10 mouse cellular contexts compared by ENCODE assay signal in genomic region chr5:140061296-140061879, GRCm38 (mm10).
DNase-seq lines count a peak whose midpoint lies in the region; ATAC-seq and TF ChIP-seq lines count a peak whose summit lies in the region.
"Had no signal": no experiment of that assay in that cellular context is flagged by ENCODE, and none has a peak within 500 bp of the region (broad histone marks: within the 10 kb centered on the region; RNA-seq: fewer than 3 reads in every experiment).

No protein-coding gene starts in this region.

- TF ChIP-seq EP300 in liver, postnatal 0 days (IDR thresholded peaks at IDR 0.05; ENCODE audit: low read depth): no peak

- no peaks in the 10 kb centered on the region for H3K36me3 ChIP-seq in kidney, embryonic 16.5 days (ENCODE audit: insufficient read depth, low read length)
- H3K36me3 ChIP-seq in embryonic facial prominence, embryonic 10.5 days (replicated peaks): peaks cover 31% of the 10 kb centered on the region
- no peaks in the 10 kb centered on the region for H3K36me3 ChIP-seq in stomach, embryonic 16.5 days (ENCODE audit: control insufficient read depth, insufficient read depth, low read length)
- H3K36me3 ChIP-seq in liver, postnatal 0 days (replicated peaks; ENCODE audit: insufficient read depth, low read length): peaks cover 4% of the 10 kb centered on the region; the same call in 1 of the 2 replicates

- no peaks in the 10 kb centered on the region for H3K9me3 ChIP-seq in kidney, embryonic 16.5 days (ENCODE audit: low read length)
- H3K9me3 ChIP-seq in embryonic facial prominence, embryonic 10.5 days: no peaks in the 10 kb centered on the region
- no peaks in the 10 kb centered on the region for H3K9me3 ChIP-seq in stomach, embryonic 16.5 days (replicated peaks; ENCODE audit: control insufficient read depth, low read length)
- H3K9me3 ChIP-seq in liver, postnatal 0 days (ENCODE audit: low read length): no peaks in the 10 kb centered on the region
- H3K9me3 ChIP-seq: heart, embryonic 13.5 days; neural tube, embryonic 12.5 days had no signal

- H3K4me3 ChIP-seq in kidney, embryonic 16.5 days (ENCODE audit: low read length): no peak overlapping the region
- no peak overlapping the region for H3K4me3 ChIP-seq in embryonic facial prominence, embryonic 10.5 days
- no peak overlapping the region for H3K4me3 ChIP-seq in stomach, embryonic 16.5 days (replicated peaks; ENCODE audit: low read length)
- H3K4me3 ChIP-seq in liver, postnatal 0 days (ENCODE audit: low read depth, low read length): no peak overlapping the region
- H3K4me3 ChIP-seq: heart, embryonic 13.5 days; neural tube, embryonic 12.5 days had no signal

- no peaks in the 10 kb centered on the region for H3K27me3 ChIP-seq in kidney, embryonic 16.5 days (ENCODE audit: insufficient read depth, low read length)
- no peaks in the 10 kb centered on the region for H3K27me3 ChIP-seq in embryonic facial prominence, embryonic 10.5 days (replicated peaks; ENCODE audit: low read depth, poor library complexity, severe bottlenecking)
- no peaks in the 10 kb centered on the region for H3K27me3 ChIP-seq in stomach, embryonic 16.5 days (ENCODE audit: control insufficient read depth, insufficient read depth, low read length)
- no peaks in the 10 kb centered on the region for H3K27me3 ChIP-seq in liver, postnatal 0 days (ENCODE audit: insufficient read depth, low read length)
- H3K27me3 ChIP-seq: heart, embryonic 13.5 days; neural tube, embryonic 12.5 days had no signal

- TF ChIP-seq CTCF in liver, postnatal 0 days (IDR thresholded peaks at IDR 0.05; ENCODE audit: low read depth): no peak

- no peak for DNase-seq in kidney, postnatal 25 days
- DNase-seq in embryonic facial prominence, embryonic 10.5 days (ENCODE audit: low spot score): peak; percentile 42
- DNase-seq in frontal cortex, postnatal 14 days (ENCODE audit: low spot score in 2 of 2): peak; percentile 55 to 65
- peak; percentile 28 to 86 for DNase-seq in left cerebral cortex, adult 8-10 months (ENCODE audit: low spot score in 2 of 2)
- DNase-seq in spleen, adult 18-20 months: no peak
- DNase-seq in liver, postnatal 0 days: no peak

- peak overlapping the region; percentile 31 for H3K27ac ChIP-seq in kidney, embryonic 16.5 days (ENCODE audit: low read length)
- no peak overlapping the region; the same call in 1 of the 2 replicates for H3K27ac ChIP-seq in embryonic facial prominence, embryonic 10.5 days (replicated peaks)
- H3K27ac ChIP-seq in stomach, embryonic 16.5 days (ENCODE audit: low read length): peak overlapping the region; percentile 31; the same call in 1 of the 2 replicates
- no peak overlapping the region for H3K27ac ChIP-seq in liver, postnatal 0 days (ENCODE audit: low read depth)
- H3K27ac ChIP-seq: heart, embryonic 13.5 days; neural tube, embryonic 12.5 days had no signal

- 42% methylated on average over 6 of the region's 6 CpGs for WGBS in kidney, embryonic 16.5 days
- WGBS in embryonic facial prominence, embryonic 10.5 days: 75% methylated on average over 6 of the region's 6 CpGs
- 33% methylated on average over 6 of the region's 6 CpGs for WGBS in stomach, embryonic 16.5 days
- WGBS in liver, postnatal 0 days (ENCODE audit: insufficient replicate concordance): 80% methylated on average over 6 of the region's 6 CpGs

- H3K4me1 ChIP-seq in kidney, embryonic 16.5 days (ENCODE audit: insufficient read depth, low read length): peaks cover 12% of the 10 kb centered on the region
- peaks cover 12% of the 10 kb centered on the region for H3K4me1 ChIP-seq in embryonic facial prominence, embryonic 10.5 days
- peaks cover 11% of the 10 kb centered on the region; the same call in 1 of the 2 replicates for H3K4me1 ChIP-seq in stomach, embryonic 16.5 days (ENCODE audit: control insufficient read depth, insufficient read depth, low read length)
- no peaks in the 10 kb centered on the region for H3K4me1 ChIP-seq in liver, postnatal 0 days (ENCODE audit: insufficient read depth)

- no peak overlapping the region for H3K9ac ChIP-seq in kidney, embryonic 16.5 days (replicated peaks; ENCODE audit: low read length)
- no peak overlapping the region for H3K9ac ChIP-seq in stomach, embryonic 16.5 days (ENCODE audit: low read length)
- H3K9ac ChIP-seq in liver, postnatal 0 days (replicated peaks): no peak overlapping the region
- H3K9ac ChIP-seq: heart, embryonic 13.5 days; neural tube, embryonic 12.5 days had no signal

- peak; percentile 84 for ATAC-seq in kidney, embryonic 16.5 days (ENCODE audit: low FRiP score, low TSS enrichment)
- ATAC-seq in stomach, embryonic 16.5 days (ENCODE audit: insufficient read depth, low FRiP score): peak; percentile 89; the same call in 1 of the 2 replicates
- no peak for ATAC-seq in liver, postnatal 0 days

- no peak overlapping the region for H3K4me2 ChIP-seq in kidney, embryonic 16.5 days (replicated peaks; ENCODE audit: low read depth, low read length)
- no peak overlapping the region for H3K4me2 ChIP-seq in stomach, embryonic 16.5 days (ENCODE audit: low read depth, low read length)
- H3K4me2 ChIP-seq in liver, postnatal 0 days (ENCODE audit: low read depth, low read length): no peak overlapping the region
- H3K4me2 ChIP-seq: heart, embryonic 13.5 days; neural tube, embryonic 12.5 days had no signal

Comparison
In these comparisons a context has a peak if more than half of its experiments do, and no peak if none do; other contexts are left out.
1. H3K27ac ChIP-seq: peak in kidney, embryonic 16.5 days (single experiment) and stomach, embryonic 16.5 days (single experiment); none in embryonic facial prominence, embryonic 10.5 days (single experiment) and liver, postnatal 0 days (single experiment).
2. DNase-seq: peak in embryonic facial prominence, embryonic 10.5 days (single experiment), frontal cortex, postnatal 14 days (2 of 2) and left cerebral cortex, adult 8-10 months (2 of 2); none in kidney, postnatal 25 days (0 of 2), spleen, adult 18-20 months (0 of 2) and liver, postnatal 0 days (single experiment).